Mouse (Mus musculus): ENCODE results near the gene Grip1. TPM values are rescaled to one million over a fixed set of nuclear protein-coding genes. Genes with fewer than 3 reads are reported as not detected.

Gene Grip1
- total RNA-seq, 1 experiment from 2014 or later, result 0.91 TPM

- no peak for DNase-seq
Observed at GRCm38 (mm10) chr10:119573134-119573533, 119.5 kb downstream of the Grip1 start.

DNA sequence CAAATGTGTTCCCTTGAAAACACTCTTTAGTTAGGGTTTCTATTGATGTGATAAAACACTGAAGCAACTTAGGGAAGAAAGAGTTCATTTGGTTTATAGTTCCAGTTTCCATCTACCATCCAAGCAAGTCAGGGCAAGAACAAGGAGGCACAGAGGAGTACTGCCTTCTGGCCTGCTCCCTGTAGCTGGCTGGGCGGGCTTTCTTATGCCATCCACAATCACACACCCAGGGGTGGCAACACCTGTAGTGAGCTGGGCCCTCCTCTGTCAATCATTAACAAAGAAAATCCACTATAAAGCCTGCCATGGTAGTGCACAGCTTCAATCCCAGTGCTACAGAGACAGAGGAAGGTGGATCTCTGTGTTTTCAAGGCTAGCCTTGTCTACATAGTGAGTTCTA is 122.2 kb downstream of the Grip1 start:
- DNase-seq, result no peak

DNA sequence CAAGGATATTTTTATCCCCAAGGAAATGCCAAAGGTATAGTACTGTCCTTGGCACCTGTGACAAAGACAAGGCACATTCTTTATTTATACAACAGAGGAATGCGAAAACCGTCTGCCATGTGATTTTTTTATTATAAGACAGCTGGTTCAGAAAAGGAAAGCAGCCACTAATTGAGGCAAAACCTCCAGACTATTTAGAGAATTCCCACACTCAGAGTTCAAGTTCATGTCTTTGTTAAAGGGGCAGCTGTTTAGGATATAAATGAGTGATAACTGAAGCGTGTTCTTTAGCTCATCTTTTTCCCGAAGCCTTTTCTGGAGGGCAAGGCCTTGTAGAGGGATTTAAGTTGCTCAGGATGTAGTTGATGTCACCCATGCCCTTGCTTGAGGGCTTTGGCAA is 126.4 kb downstream of the Grip1 start:
- DNase-seq, result no peak

DNA sequence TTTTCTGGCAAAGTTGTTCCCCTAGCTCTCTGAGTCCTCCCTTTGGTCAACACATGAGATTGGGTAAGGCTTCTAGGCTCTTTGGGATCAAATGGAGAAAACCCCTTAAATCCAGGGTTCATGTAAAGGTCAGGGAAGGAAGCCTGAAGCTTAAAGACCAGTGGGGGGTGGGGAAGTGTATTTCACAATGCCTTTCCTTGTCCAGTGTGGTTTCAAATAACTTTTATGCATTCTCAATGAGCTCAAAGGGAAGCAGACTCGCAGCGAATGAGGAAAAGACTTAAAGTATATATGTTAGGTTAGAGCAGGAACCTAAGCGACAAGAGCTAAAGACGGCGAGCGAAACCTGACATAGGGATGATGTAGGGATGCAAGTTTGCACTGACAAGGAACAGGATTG is 131.0 kb downstream of the Grip1 start:
- DNase-seq, result no peak

GRCm38 (mm10) chr10:119586976-119587375 is 133.3 kb downstream of the Grip1 start:
- no peak for DNase-seq

- DNase-seq, result no peak
Observed at GRCm38 (mm10) chr10:119596822-119597221, 143.2 kb downstream of the Grip1 start.

GRCm38 (mm10) chr10:119607501-119607900 is 153.9 kb downstream of the Grip1 start:
- DNase-seq, result no peak

GRCm38 (mm10) chr10:119608998-119609397 is 155.4 kb downstream of the Grip1 start:
- DNase-seq, result no peak

- DNase-seq, result peak; percentile 59
Observed at GRCm38 (mm10) chr10:119610279-119610895, 156.8 kb downstream of the Grip1 start.

DNA sequence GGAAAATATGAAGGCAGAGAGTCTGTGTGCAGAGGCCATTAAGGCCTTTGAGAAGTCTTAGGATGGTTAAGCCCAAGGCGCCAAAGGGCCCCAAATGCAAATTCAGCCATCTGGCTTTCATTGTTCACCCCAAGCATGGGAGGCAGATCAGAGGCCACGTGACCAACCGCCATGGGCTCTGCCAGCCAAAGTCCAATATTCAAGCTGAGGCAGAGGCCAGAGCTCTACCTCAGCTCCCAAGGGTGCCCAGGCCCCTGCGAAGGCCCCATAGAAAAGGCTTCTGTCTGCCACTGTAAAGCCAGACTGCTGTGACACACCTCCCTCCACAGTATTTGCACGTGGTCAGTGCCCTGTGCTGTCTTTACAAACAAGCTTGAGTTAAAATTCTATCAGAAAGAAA is 158.4 kb downstream of the Grip1 start:
- no peak for DNase-seq

DNA sequence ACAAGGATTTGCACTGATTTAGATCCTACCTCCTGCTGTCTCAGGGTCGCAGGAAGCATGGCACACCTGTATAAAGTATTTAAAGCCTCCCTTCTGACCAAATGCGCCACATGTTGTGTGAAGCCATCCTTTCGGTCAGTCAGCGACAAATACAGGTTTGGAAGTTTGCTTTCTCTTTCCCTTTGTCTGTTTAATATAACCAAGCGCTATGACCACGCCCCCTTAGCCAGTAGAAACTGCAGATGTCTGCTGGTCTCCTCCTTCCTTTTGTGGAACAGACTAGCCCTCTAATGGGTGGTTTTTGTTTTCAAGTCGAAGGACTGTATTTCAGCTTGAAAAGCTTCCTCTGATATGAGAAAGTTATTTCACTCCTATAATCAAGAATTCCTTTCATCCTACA is 161.1 kb downstream of the Grip1 start:
- DNase-seq, result no peak

DNA sequence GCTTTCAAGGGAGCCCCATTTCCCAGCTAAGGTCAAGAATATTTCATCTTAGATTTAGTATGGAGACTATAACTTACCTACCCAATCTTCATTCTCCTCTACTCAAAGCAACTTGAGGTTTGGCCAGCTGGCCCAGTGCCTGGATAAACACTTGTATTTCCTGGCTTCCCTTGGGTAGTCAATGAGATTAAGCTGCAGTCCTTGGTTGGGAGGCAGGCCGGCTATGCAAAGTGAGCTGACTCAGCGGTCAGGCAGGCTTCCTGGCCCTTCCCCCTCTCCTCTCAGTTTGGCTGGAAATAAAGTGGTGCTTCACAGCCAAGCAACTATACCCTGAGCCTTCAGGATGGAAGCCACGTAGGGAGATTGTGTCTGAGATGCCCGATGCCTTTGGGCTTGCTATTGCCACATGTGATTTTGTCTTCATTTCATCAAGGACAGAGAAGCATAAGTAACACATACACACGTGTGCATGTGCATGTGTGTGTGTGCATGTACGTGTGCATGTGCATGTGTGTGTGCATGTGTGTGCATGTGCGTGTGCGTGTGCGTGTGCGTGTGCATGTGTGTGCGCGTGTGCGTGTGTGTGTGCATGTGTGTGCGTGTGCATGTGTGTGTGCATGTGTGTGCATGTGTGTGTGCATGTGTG is 161.7 kb downstream of the Grip1 start:
- DNase-seq, result peak; percentile 91

- no peak for DNase-seq
Observed at GRCm38 (mm10) chr10:119616078-119616477, 162.4 kb downstream of the Grip1 start.

GRCm38 (mm10) chr10:119628656-119629055 is 175.0 kb downstream of the Grip1 start:
- DNase-seq, result no peak

GRCm38 (mm10) chr10:119630401-119630800 is 176.8 kb downstream of the Grip1 start:
- DNase-seq, result no peak

GRCm38 (mm10) chr10:119631966-119632365 is 178.3 kb downstream of the Grip1 start:
- no peak for DNase-seq

DNA sequence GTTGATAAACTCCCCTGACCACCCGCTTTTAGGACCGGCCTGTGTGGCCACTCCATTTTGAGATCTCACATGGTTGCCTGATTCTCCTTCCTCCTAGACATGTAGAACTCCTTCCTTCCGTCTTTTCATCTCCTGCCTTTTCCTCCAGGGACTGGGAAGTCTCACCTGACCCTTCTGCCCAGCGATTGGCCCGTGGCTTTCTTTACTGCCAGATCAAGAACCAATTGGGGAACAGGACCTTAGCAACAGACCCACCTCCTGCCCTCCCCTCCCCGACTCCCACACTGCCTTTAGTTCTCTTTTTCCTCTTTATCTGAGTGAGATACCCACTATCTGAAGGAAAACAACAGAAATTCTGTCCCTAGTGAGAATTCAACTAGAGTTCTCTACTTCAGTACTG is 180.9 kb downstream of the Grip1 start:
- no peak for DNase-seq

DNA sequence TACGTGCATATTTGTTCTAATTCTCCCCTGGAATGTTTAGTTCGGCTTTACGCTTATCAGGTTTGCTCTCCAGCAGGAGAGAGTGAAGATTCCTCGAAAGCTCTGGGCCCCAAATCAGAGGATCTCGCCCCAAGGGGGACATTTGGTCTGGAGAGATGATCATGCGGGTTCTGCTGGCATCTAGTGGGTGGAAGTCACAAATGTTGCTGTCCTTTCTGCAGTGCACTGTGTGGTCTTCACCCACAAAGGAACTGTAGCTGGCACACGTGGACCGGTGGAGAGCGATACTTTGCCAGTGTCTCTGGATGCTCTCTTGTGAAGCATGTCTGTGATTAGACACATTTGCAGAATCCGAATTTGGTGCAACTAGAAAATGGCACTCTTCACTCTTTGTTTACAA is 186.9 kb downstream of the Grip1 start:
- DNase-seq, result no peak

GRCm38 (mm10) chr10:119641011-119641410 is 187.4 kb downstream of the Grip1 start:
- no peak for DNase-seq

DNA sequence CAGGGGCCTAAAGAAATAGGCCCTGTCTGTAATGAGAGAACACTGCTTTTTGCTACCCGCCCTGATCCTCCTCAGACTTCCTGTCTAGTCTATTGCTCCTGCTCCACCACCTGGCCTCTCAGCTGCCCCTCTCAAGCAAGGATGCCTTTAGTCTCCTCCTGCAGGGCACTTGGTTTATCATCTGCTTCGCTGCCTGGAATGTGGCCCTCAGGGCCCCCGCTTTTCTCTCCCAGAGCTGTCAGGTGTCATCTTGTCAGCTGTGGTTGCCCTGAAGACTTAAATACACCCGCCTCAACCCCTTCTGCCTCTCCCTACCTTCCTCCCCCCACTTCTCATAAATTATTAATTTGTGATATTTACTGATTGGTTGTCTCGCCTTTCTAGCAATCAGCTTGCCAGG is 190.7 kb downstream of the Grip1 start:
- no peak for DNase-seq

DNA sequence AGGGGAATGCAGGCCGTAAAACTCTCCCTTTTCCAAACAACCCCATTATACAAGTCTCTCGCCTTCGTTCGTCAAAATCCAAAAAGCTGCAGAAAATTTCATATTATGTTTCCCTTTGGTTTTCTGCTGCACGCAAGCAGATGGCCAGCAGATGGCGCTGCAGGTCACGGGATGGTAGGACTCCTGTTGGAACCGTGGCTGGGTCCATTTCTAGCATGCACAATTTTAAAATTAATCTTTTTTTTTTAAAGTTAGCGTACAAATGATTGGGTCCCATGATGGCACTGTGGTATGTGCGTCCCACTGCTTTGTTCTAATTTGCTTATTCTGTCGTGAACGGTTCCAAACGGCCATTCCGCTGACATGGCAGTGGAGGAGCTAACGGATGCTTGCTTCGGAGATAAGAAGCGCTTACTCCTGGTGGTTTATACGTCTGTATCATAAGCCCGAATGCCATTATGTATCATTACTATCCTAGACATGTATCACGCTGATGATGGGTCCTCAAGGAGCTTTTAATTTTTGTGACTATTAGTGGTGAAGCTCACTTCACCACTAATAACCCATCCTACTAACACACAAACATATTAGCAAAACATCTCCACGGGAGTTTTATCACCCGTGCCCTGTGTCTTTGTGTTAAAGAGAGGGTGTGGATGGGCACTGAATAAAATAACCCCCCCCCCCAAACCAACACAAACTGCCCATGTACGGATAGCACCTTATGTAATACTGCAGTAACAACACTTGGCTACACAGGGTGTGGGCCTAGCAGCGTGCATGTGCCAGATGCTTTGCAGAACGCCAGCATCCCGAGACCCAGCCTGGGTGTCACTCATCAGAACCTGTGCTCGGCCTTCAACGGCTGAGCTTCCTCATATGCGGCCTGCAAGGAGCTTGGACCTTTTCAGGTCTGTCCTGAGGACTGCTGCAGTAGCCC is 193.1 kb downstream of the Grip1 start:
- peak; percentile 75 for DNase-seq

DNA sequence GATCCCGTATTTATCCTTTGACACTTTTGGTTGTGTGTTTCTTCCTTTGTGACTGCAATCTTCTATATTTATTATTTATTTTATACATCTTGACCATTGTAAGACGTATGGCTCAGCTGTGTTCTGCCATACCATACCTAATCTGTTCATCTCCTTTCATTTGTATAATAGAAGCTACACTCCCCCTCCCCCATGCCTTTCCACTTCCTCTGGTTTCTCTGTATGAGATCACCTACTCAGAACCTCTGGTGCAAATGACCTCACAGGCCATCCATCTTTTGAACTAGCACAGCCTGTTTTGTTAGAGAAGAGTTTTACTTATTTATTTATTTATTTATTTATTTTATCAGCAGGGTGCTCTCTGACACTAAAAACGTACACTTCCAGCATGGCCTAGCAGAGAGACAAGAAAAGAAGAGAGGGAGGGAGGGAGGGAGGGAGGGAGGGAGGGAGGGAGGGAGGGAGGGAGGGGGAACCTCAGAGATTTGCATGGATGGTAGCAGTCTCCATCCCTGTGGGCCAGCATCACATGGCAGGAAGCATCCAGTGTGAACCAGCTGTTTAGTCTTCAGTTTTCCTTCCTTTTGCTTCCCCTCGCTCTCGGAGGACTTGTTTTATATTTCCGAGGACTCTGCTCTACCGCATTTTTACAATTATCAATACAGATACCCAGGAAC is 207.2 kb downstream of the Grip1 start:
- DNase-seq, result no peak

DNA sequence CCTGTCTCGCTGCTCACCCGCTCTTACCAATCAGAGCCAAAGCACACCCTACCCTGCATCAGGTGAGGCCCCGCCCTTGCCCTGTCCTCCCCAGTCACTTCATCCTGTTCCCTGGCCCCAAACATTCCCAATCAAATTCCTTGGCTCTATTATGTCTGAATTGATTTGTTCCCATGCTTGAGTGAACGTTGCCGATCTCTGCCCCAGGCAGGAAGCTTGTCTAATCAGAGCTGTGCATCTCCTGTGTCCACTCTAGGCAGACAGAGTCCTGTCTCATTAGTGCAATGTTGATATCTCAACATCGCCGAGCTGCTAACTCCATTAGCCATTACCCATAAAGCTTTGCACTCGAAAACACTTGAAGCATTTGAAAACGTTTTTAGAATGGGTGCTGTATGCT is 210.0 kb downstream of the Grip1 start:
- no peak for DNase-seq
